Comparison of ENCODE assay signal across 8 mouse cellular contexts in the genomic region with DNA sequence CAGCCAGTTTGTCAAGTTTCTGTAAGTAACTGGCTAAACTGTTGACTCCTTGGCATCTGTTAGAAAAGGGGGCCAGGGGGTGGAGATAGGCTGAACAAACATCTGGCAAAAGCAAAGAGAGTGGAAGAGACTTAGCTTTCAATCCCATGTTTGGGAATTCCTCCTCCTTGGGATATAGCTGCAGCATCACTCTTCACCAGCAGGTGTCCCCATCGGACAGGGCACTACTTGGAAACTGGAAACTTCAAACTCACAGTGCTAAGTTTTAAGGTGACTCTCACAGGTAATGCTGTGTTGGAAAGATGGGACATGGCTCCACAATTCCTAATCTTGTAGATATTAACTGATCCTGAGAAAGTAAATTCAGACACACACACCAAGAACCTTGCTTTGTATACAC. TPM values are rescaled to one million over a fixed set of nuclear protein-coding genes. Genes with fewer than 3 reads are reported as not detected.
DNase-seq lines count a peak whose midpoint lies in the region; ATAC-seq and TF ChIP-seq lines count a peak whose summit lies in the region.
"Had no signal": no experiment of that assay in that cellular context is flagged by ENCODE, and none has a peak within 500 bp of the region (broad histone marks: within the 10 kb centered on the region; RNA-seq: fewer than 3 reads in every experiment).

No protein-coding gene starts in this region.

- H3K36me3 ChIP-seq in G1E (replicated peaks) = peaks cover 77% of the 10 kb centered on the region
- peaks cover 62% of the 10 kb centered on the region for H3K36me3 ChIP-seq in embryonic facial prominence, embryonic 10.5 days (replicated peaks)
- H3K36me3 ChIP-seq in heart, postnatal 0 days (replicated peaks; ENCODE audit: control insufficient read depth, insufficient read depth, low read length) = peaks cover 19% of the 10 kb centered on the region

- 0% methylated on average over 1 of the region's 1 CpGs for WGBS in embryonic facial prominence, embryonic 10.5 days
- WGBS in heart, postnatal 0 days = 0% methylated on average over 1 of the region's 1 CpGs

- H3K4me2 ChIP-seq in heart, postnatal 0 days (ENCODE audit: low read depth, low read length) = no peak overlapping the region
- H3K4me2 ChIP-seq: limb, embryonic 15.5 days had no signal

- H3K4me1 ChIP-seq in G1E (ENCODE audit: insufficient read depth, low read depth, low read length) = peaks cover 9% of the 10 kb centered on the region
- no peaks in the 10 kb centered on the region for H3K4me1 ChIP-seq in embryonic facial prominence, embryonic 10.5 days
- no peaks in the 10 kb centered on the region for H3K4me1 ChIP-seq in heart, postnatal 0 days (ENCODE audit: control insufficient read depth, insufficient read depth)
- H3K4me1 ChIP-seq: limb, embryonic 15.5 days had no signal

- H3K4me3 ChIP-seq in G1E (ENCODE audit: low read depth, low read length) = no peak overlapping the region
- no peak overlapping the region for H3K4me3 ChIP-seq in embryonic facial prominence, embryonic 10.5 days
- no peak overlapping the region for H3K4me3 ChIP-seq in heart, postnatal 0 days (ENCODE audit: low read depth, low read length)
- H3K4me3 ChIP-seq in layer of hippocampus, adult 2 months = no peak overlapping the region
- H3K4me3 ChIP-seq: limb, embryonic 15.5 days had no signal

- DNase-seq in G1E (ENCODE audit: low spot score) = no peak
- DNase-seq in adrenal gland, postnatal 25 days = peak; percentile 69
- DNase-seq in embryonic facial prominence, embryonic 10.5 days (ENCODE audit: low spot score) = peak; percentile 59
- DNase-seq in heart, postnatal 0 days (ENCODE audit: low spot score) = peak; percentile 53
- DNase-seq in layer of hippocampus, adult 2 months (ENCODE audit: low spot score in 2 of 2) = peak; percentile 34 to 74
- DNase-seq in lung, postnatal 10 days = peak; percentile 78
- DNase-seq in right cerebral cortex, postnatal 36 days (ENCODE audit: low spot score in 2 of 2) = peak; percentile 13 to 43

- peak; percentile 28; the same call in 1 of the 2 replicates for ATAC-seq in G1E (ENCODE audit: extremely low read depth, insufficient number of reproducible peaks, low FRiP score, poor library complexity, severe bottlenecking)
- no peak for ATAC-seq in heart, postnatal 0 days (ENCODE audit: insufficient read depth, low read depth)

- H3K9ac ChIP-seq in heart, postnatal 0 days (replicated peaks; ENCODE audit: low read depth, low read length) = no peak overlapping the region
- H3K9ac ChIP-seq: limb, embryonic 15.5 days had no signal

- H3K27ac ChIP-seq in embryonic facial prominence, embryonic 10.5 days (replicated peaks) = no peak overlapping the region
- no peak overlapping the region for H3K27ac ChIP-seq in heart, postnatal 0 days (ENCODE audit: low read depth)
- H3K27ac ChIP-seq in layer of hippocampus, adult 2 months = no peak overlapping the region
- H3K27ac ChIP-seq: limb, embryonic 15.5 days had no signal

- TF ChIP-seq CTCF in G1E (IDR thresholded peaks at IDR 0.05; ENCODE audit: low read depth, low read length) = peak; percentile 92
- TF ChIP-seq CTCF in heart, postnatal 0 days (IDR thresholded peaks at IDR 0.05; ENCODE audit: low read depth) = peak; percentile 97
- peak; percentile 97 for TF ChIP-seq CTCF in layer of hippocampus, adult 2 months (conservative IDR thresholded peaks at IDR 0.05)

- no peak for TF ChIP-seq EP300 in heart, postnatal 0 days (IDR thresholded peaks at IDR 0.05; ENCODE audit: low read depth)

- no peaks in the 10 kb centered on the region for H3K27me3 ChIP-seq in G1E (ENCODE audit: insufficient read depth, low read length)
- H3K27me3 ChIP-seq in embryonic facial prominence, embryonic 10.5 days (replicated peaks; ENCODE audit: low read depth, poor library complexity, severe bottlenecking) = no peaks in the 10 kb centered on the region
- no peaks in the 10 kb centered on the region for H3K27me3 ChIP-seq in heart, postnatal 0 days (ENCODE audit: control insufficient read depth, insufficient read depth, low read length)
- H3K27me3 ChIP-seq: limb, embryonic 15.5 days had no signal

- no peaks in the 10 kb centered on the region for H3K9me3 ChIP-seq in G1E (replicated peaks)
- H3K9me3 ChIP-seq in embryonic facial prominence, embryonic 10.5 days = no peaks in the 10 kb centered on the region
- H3K9me3 ChIP-seq in heart, postnatal 0 days (replicated peaks; ENCODE audit: control insufficient read depth, low read length) = no peaks in the 10 kb centered on the region
- H3K9me3 ChIP-seq: limb, embryonic 15.5 days had no signal

RNA-seq across cellular contexts. Expression of a gene that starts 46.6 kb away (rescaled TPM):
- total RNA-seq in G1E (2014; fragmentation: Nextera tagmentation) = 2.4 and 2.5 TPM in 2 replicates
- total RNA-seq in G1E (2017) = 5.7 and 6.0 TPM in 2 replicates
- 0.91 and 1.2 TPM in 2 replicates for polyA plus RNA-seq in G1E (2012)
- 7.7 and 11.4 TPM in 2 replicates for total RNA-seq in adrenal gland, postnatal 25 days (2021)
- polyA plus RNA-seq in embryonic facial prominence, embryonic 10.5 days (2016; fragmentation: Nextera tagmentation; extraction: Ambion mirVana) = 8.0 and 8.6 TPM in 2 replicates
- total RNA-seq in heart, postnatal 0 days (2014; rRNA removed; ENCODE audit: low replicate concordance) = 3.0 and 11.9 TPM in 2 replicates
- 8.4 and 9.2 TPM in 2 replicates for polyA plus RNA-seq in heart, postnatal 0 days (2015; fragmentation: Nextera tagmentation; extraction: Ambion mirVana)
- 10 to 100 TPM in 1 of 2 experiments, 1 to 10 TPM in 1; 9.8 to 10.8 TPM for total RNA-seq in layer of hippocampus, adult 2 months (2021)

RNA-seq across cellular contexts. Expression of a gene that starts 47.0 kb away (rescaled TPM):
- total RNA-seq in G1E (2014; fragmentation: Nextera tagmentation) = 8.9 and 9.4 TPM in 2 replicates
- total RNA-seq in G1E (2017) = 10.2 and 10.8 TPM in 2 replicates
- 4.4 and 8.9 TPM in 2 replicates for polyA plus RNA-seq in G1E (2012)
- total RNA-seq in adrenal gland, postnatal 25 days (2021) = 27.5 and 28.3 TPM in 2 replicates
- polyA plus RNA-seq in embryonic facial prominence, embryonic 10.5 days (2016; fragmentation: Nextera tagmentation; extraction: Ambion mirVana) = 12.3 and 14.1 TPM in 2 replicates
- 2.8 and 8.2 TPM in 2 replicates for total RNA-seq in heart, postnatal 0 days (2014; rRNA removed; ENCODE audit: low replicate concordance)
- polyA plus RNA-seq in heart, postnatal 0 days (2015; fragmentation: Nextera tagmentation; extraction: Ambion mirVana) = 4.8 and 5.5 TPM in 2 replicates
- 10 to 100 TPM; 22.3 TPM for total RNA-seq in layer of hippocampus, adult 2 months (2021)

RNA-seq across cellular contexts. Expression of a gene that starts 55.2 kb away (rescaled TPM):
- 49.1 and 65.5 TPM in 2 replicates for total RNA-seq in G1E (2014; fragmentation: Nextera tagmentation)
- total RNA-seq in G1E (2017) = 32.4 and 37.4 TPM in 2 replicates
- polyA plus RNA-seq in G1E (2012) = 1.2 and 1.7 TPM in 2 replicates
- 7.3 and 7.8 TPM in 2 replicates for total RNA-seq in adrenal gland, postnatal 25 days (2021)
- polyA plus RNA-seq in embryonic facial prominence, embryonic 10.5 days (2016; fragmentation: Nextera tagmentation; extraction: Ambion mirVana) = 27.4 and 28.1 TPM in 2 replicates
- 4.1 and 12.1 TPM in 2 replicates for total RNA-seq in heart, postnatal 0 days (2014; rRNA removed; ENCODE audit: low replicate concordance)
- 5.6 TPM in 2 replicates for polyA plus RNA-seq in heart, postnatal 0 days (2015; fragmentation: Nextera tagmentation; extraction: Ambion mirVana)
- total RNA-seq in layer of hippocampus, adult 2 months (2021) = 1 to 10 TPM; 9.0 to 9.3 TPM

RNA-seq across cellular contexts. Expression of a gene that starts 55.3 kb away (rescaled TPM):
- 64.3 and 76.8 TPM in 2 replicates for total RNA-seq in G1E (2014; fragmentation: Nextera tagmentation)
- total RNA-seq in G1E (2017) = 42.8 and 58.4 TPM in 2 replicates
- polyA plus RNA-seq in G1E (2012) = 2.5 and 3.5 TPM in 2 replicates
- total RNA-seq in adrenal gland, postnatal 25 days (2021) = 8.6 and 9.4 TPM in 2 replicates
- polyA plus RNA-seq in embryonic facial prominence, embryonic 10.5 days (2016; fragmentation: Nextera tagmentation; extraction: Ambion mirVana) = 25.5 and 27.1 TPM in 2 replicates
- 3.5 and 7.4 TPM in 2 replicates for total RNA-seq in heart, postnatal 0 days (2014; rRNA removed; ENCODE audit: low replicate concordance)
- polyA plus RNA-seq in heart, postnatal 0 days (2015; fragmentation: Nextera tagmentation; extraction: Ambion mirVana) = 4.1 and 4.5 TPM in 2 replicates
- 1 to 10 TPM; 1.7 to 2.2 TPM for total RNA-seq in layer of hippocampus, adult 2 months (2021)
